Mouse (Mus musculus): Measurements from ENCODE around the gene Lcn3. TPM values are rescaled to one million over a fixed set of nuclear protein-coding genes. Genes with fewer than 3 reads are reported as not detected.

The Lcn3 gene
- polyA plus RNA-seq, 1 experiment from 2014 or later = not detected

GRCm38 (mm10) chr2:25775991-25776390 is 10.6 kb downstream of the Lcn3 start:
- Histone ChIP-seq H3K27ac (ENCODE audit: low read length) (no peak overlapping the region), H3K36me3 (ENCODE audit: insufficient read depth, low read length) (no peaks in the 10 kb centered on the region), H3K4me2 (replicated peaks; ENCODE audit: low read depth, low read length) (no peak overlapping the region), H3K4me1 (ENCODE audit: insufficient read depth, low read length) (no peaks in the 10 kb centered on the region), H3K4me3 (ENCODE audit: low read length) (no peak overlapping the region), H3K27me3 (ENCODE audit: insufficient read depth, low read length) (no peaks in the 10 kb centered on the region), H3K9me3 (ENCODE audit: low read length) (no peaks in the 10 kb centered on the region), H3K9ac (replicated peaks; ENCODE audit: low read length) (no peak overlapping the region)
- ATAC-seq (ENCODE audit: low FRiP score, low TSS enrichment) = no peak
- 56% methylated on average over 3 of the region's 3 CpGs for WGBS

GRCm38 (mm10) chr2:25776717-25777116 is 11.3 kb downstream of the Lcn3 start, which contains the start of gene Lcn11:
Gene Lcn11, plus strand, starts transcription at chr2:25777017.
- Histone ChIP-seq H3K36me3 (ENCODE audit: insufficient read depth, low read length) (no peaks in the 10 kb centered on the region), H3K4me1 (ENCODE audit: insufficient read depth, low read length) (no peaks in the 10 kb centered on the region), H3K9ac (replicated peaks; ENCODE audit: low read length) (no peak within 1 kb of the TSS), H3K9me3 (ENCODE audit: low read length) (no peaks in the 10 kb centered on the region), H3K4me2 (replicated peaks; ENCODE audit: low read depth, low read length) (no peak within 1 kb of the TSS), H3K27ac (ENCODE audit: low read length) (no peak within 1 kb of the TSS), H3K27me3 (ENCODE audit: insufficient read depth, low read length) (no peaks in the 10 kb centered on the region), H3K4me3 (ENCODE audit: low read length) (no peak within 1 kb of the TSS)
- WGBS = 83% methylated on average over 1 of the region's 1 CpGs
- ATAC-seq (ENCODE audit: low FRiP score, low TSS enrichment) = no peak

DNA sequence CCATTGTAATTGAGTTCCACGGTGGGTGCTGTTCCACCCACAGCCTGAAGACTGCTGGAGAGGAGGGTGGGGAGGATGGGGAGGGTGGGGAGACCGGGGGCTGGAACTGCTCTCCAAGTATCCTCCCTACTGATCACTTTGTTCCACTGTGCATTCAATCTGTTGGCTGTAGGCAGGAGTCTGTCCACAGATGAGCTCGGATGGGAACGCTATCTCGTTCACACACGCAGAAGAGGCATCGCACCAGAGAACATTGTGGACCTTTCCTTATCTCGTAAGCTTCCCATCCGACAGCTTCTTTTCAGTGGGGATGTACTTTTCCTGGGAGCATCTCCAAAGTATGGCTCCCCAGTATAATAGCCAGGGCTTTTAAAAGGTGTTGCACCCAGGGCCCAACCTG is 13.7 kb downstream of the Lcn3 start:
- Histone ChIP-seq H3K4me1 (ENCODE audit: insufficient read depth, low read length) (no peaks in the 10 kb centered on the region), H3K27me3 (ENCODE audit: insufficient read depth, low read length) (no peaks in the 10 kb centered on the region), H3K9me3 (ENCODE audit: low read length) (no peaks in the 10 kb centered on the region), H3K4me3 (ENCODE audit: low read length) (no peak overlapping the region), H3K9ac (replicated peaks; ENCODE audit: low read length) (no peak overlapping the region), H3K27ac (ENCODE audit: low read length) (no peak overlapping the region), H3K4me2 (replicated peaks; ENCODE audit: low read depth, low read length) (no peak overlapping the region), H3K36me3 (ENCODE audit: insufficient read depth, low read length) (no peaks in the 10 kb centered on the region)
- WGBS = 85% methylated on average over 9 of the region's 9 CpGs
- no peak for ATAC-seq (ENCODE audit: low FRiP score, low TSS enrichment)

DNA sequence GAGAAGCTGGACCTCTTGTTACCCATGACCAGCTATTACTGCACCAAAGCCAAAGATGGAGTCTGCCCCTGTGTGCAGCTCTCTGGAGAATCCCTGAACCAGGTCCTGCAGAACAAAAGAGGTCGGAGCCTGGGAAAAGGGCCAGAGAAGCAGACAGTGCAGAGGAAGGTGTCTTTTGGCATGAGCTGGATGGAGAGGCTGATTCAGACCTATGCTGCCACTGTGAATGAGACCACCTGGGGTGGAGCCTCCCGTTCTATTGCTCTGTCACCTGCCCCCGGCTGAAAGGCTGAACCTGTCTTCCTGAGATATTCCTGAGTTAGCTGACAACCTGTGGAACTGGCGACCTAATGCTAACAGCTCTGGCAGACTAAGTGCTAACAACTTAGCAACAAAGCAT is 15.6 kb downstream of the Lcn3 start:
- H3K4me2 ChIP-seq (replicated peaks; ENCODE audit: low read depth, low read length) = no peak overlapping the region
- no peak overlapping the region for H3K9ac ChIP-seq (replicated peaks; ENCODE audit: low read length)
- H3K36me3 ChIP-seq (ENCODE audit: insufficient read depth, low read length) = no peaks in the 10 kb centered on the region
- H3K27me3 ChIP-seq (ENCODE audit: insufficient read depth, low read length) = no peaks in the 10 kb centered on the region
- no peaks in the 10 kb centered on the region for H3K9me3 ChIP-seq (ENCODE audit: low read length)
- no peak overlapping the region for H3K4me3 ChIP-seq (ENCODE audit: low read length)
- H3K4me1 ChIP-seq (ENCODE audit: insufficient read depth, low read length) = no peaks in the 10 kb centered on the region
- no peak for ATAC-seq (ENCODE audit: low FRiP score, low TSS enrichment)
- WGBS = 43% methylated on average over 4 of the region's 4 CpGs
- H3K27ac ChIP-seq (ENCODE audit: low read length) = no peak overlapping the region

DNA sequence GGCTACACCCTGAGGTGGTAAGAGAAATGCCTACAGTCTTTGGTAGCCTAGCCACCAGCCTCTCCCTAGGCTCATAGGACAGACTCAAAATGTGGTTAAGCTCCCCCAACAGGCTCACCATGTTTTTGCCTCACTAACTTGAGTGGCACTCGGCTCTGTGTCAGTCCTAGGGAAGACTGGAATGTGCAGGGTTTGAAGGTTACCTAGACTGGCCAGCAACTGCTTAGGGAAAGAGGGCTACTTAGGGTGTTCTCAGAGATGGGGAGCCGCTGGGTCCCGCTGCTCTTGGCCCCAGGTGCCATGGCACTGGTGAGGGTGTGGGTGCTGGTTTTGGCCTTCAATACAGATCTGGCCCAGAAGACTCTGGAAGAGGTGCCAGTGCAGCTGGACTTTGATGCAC is 16.6 kb downstream of the Lcn3 start, which contains the start of gene Gm13539:
Gene Gm13539 (plus strand): TSS at position 301 of the 400 bp plus-strand sequence.
- H3K4me2 ChIP-seq (replicated peaks; ENCODE audit: low read depth, low read length) = no peak within 1 kb of the TSS
- no peak within 1 kb of the TSS for H3K4me3 ChIP-seq (ENCODE audit: low read length)
- H3K4me1 ChIP-seq (ENCODE audit: insufficient read depth, low read length) = no peaks in the 10 kb centered on the region
- H3K9me3 ChIP-seq (ENCODE audit: low read length) = no peaks in the 10 kb centered on the region
- no peaks in the 10 kb centered on the region for H3K27me3 ChIP-seq (ENCODE audit: insufficient read depth, low read length)
- no peak within 1 kb of the TSS for H3K27ac ChIP-seq (ENCODE audit: low read length)
- no peak within 1 kb of the TSS for H3K9ac ChIP-seq (replicated peaks; ENCODE audit: low read length)
- no peak for ATAC-seq (ENCODE audit: low FRiP score, low TSS enrichment)
- no peaks in the 10 kb centered on the region for H3K36me3 ChIP-seq (ENCODE audit: insufficient read depth, low read length)
- WGBS = 92% methylated on average over 3 of the region's 3 CpGs

DNA sequence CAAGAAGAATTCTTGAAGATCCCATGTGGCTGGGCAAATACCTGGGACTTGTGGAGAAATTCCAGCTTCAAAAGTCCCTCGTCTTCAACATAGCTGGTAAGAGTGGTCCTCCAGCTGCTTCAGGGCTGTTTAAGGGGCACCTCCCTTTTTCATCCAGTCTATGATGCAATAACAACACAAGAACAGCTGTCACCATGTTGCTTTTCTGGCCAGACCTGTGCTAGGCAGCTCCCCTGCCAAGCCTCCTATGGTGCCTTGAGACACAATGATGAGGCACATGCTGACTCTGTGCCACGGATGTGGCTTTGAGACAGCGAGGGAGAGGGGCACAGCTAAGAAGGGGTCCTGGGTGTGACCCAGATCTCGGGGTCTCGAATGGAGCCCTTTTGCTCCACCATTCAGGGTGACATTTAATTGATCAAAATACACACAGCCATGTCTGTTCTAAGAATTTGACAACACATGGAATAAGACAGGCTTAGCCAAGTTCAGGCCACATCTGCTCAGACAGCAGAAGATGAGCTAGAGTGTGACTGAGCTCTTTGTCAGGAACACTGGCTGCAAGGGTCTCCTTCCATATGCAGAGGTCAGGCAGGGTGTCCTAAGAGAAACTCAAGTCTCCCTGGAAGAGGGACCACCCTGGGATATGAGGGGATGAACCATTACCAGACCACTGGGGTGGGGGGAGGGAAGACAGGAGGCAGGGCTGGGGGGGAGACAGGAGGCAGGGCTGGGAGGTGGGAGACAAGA is 20.4 kb downstream of the Lcn3 start:
- no peak overlapping the region for H3K27ac ChIP-seq (ENCODE audit: low read length)
- H3K36me3 ChIP-seq (ENCODE audit: insufficient read depth, low read length) = no peaks in the 10 kb centered on the region
- H3K27me3 ChIP-seq (ENCODE audit: insufficient read depth, low read length) = no peaks in the 10 kb centered on the region
- WGBS = 75% methylated on average over 5 of the region's 5 CpGs
- no peaks in the 10 kb centered on the region for H3K4me1 ChIP-seq (ENCODE audit: insufficient read depth, low read length)
- H3K9ac ChIP-seq (replicated peaks; ENCODE audit: low read length) = no peak overlapping the region
- H3K4me2 ChIP-seq (replicated peaks; ENCODE audit: low read depth, low read length) = no peak overlapping the region
- no peak for ATAC-seq (ENCODE audit: low FRiP score, low TSS enrichment)
- H3K4me3 ChIP-seq (ENCODE audit: low read length) = no peak overlapping the region
- no peaks in the 10 kb centered on the region for H3K9me3 ChIP-seq (ENCODE audit: low read length)

- Histone ChIP-seq H3K4me3 (ENCODE audit: low read length) (no peak overlapping the region), H3K9me3 (ENCODE audit: low read length) (no peaks in the 10 kb centered on the region), H3K27ac (ENCODE audit: low read length) (no peak overlapping the region), H3K4me1 (ENCODE audit: insufficient read depth, low read length) (no peaks in the 10 kb centered on the region), H3K9ac (replicated peaks; ENCODE audit: low read length) (no peak overlapping the region), H3K4me2 (replicated peaks; ENCODE audit: low read depth, low read length) (no peak overlapping the region), H3K27me3 (ENCODE audit: insufficient read depth, low read length) (no peaks in the 10 kb centered on the region), H3K36me3 (ENCODE audit: insufficient read depth, low read length) (no peaks in the 10 kb centered on the region)
- no peak for ATAC-seq (ENCODE audit: low FRiP score, low TSS enrichment)
- WGBS = 84% methylated on average over 3 of the region's 3 CpGs
Observed at GRCm38 (mm10) chr2:25789092-25789491, 23.7 kb downstream of the Lcn3 start.

GRCm38 (mm10) chr2:25797635-25798034 is 32.3 kb downstream of the Lcn3 start:
- no peaks in the 10 kb centered on the region for H3K27me3 ChIP-seq (ENCODE audit: insufficient read depth, low read length)
- H3K4me2 ChIP-seq (replicated peaks; ENCODE audit: low read depth, low read length) = no peak overlapping the region
- no peak overlapping the region for H3K27ac ChIP-seq (ENCODE audit: low read length)
- no peak overlapping the region for H3K4me3 ChIP-seq (ENCODE audit: low read length)
- H3K9me3 ChIP-seq (ENCODE audit: low read length) = no peaks in the 10 kb centered on the region
- H3K9ac ChIP-seq (replicated peaks; ENCODE audit: low read length) = no peak overlapping the region
- no peaks in the 10 kb centered on the region for H3K36me3 ChIP-seq (ENCODE audit: insufficient read depth, low read length)
- no peak for ATAC-seq (ENCODE audit: low FRiP score, low TSS enrichment)
- peaks cover 4% of the 10 kb centered on the region; the same call in 1 of the 2 replicates for H3K4me1 ChIP-seq (ENCODE audit: insufficient read depth, low read length)
- WGBS = 36% methylated on average over 2 of the region's 2 CpGs

DNA sequence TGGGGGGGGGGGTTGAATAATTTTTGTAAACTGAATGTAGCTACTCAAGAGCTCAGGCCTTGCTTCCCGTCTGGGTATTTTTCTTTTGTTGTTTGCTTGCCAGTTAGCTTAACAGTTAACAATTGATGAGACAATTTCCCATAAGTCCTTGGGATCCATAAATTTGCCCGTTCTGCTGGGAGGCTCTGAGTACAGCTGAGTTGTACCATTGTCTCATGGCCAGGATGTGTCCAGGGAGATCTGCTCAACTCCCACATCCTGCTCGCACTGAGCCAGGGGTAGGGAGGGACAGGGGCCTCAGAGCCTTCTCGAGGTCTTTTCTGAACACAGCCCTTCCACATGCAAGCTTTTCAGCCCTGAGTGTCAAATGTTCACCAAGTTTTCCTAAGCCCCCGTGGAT is 32.7 kb downstream of the Lcn3 start:
- Histone ChIP-seq H3K4me1 (ENCODE audit: insufficient read depth, low read length) (peaks cover 4% of the 10 kb centered on the region; the same call in 1 of the 2 replicates), H3K4me2 (replicated peaks; ENCODE audit: low read depth, low read length) (no peak overlapping the region), H3K36me3 (ENCODE audit: insufficient read depth, low read length) (no peaks in the 10 kb centered on the region), H3K9ac (replicated peaks; ENCODE audit: low read length) (no peak overlapping the region), H3K27me3 (ENCODE audit: insufficient read depth, low read length) (no peaks in the 10 kb centered on the region), H3K9me3 (ENCODE audit: low read length) (no peaks in the 10 kb centered on the region), H3K27ac (ENCODE audit: low read length) (no peak overlapping the region), H3K4me3 (ENCODE audit: low read length) (no peak overlapping the region)
- WGBS = 29% methylated on average over 5 of the region's 5 CpGs
- ATAC-seq (ENCODE audit: low FRiP score, low TSS enrichment) = no peak

DNA sequence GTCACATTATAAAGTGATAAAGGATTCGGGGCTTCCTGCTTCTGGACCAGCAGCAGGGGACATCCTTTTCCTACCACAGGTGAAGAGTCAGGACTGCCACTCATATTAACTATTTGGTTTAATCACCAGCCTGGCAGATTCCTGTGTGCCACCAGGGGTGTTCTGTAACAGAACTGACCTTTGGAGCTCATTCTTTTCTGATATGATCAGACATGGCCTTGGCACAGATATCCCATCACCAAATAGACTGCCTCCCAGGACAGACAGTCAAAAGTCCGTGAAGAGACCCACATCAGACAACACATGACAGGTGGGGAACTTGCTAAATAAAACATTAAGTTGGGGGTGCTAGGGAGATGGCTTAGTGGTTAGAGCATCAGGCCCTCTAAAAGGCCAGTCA is 46.3 kb downstream of the Lcn3 start:
- H3K4me3 ChIP-seq (ENCODE audit: low read length) = no peak overlapping the region
- H3K9me3 ChIP-seq (ENCODE audit: low read length) = no peaks in the 10 kb centered on the region
- 70% methylated on average over 2 of the region's 2 CpGs for WGBS
- H3K27me3 ChIP-seq (ENCODE audit: insufficient read depth, low read length) = no peaks in the 10 kb centered on the region
- H3K9ac ChIP-seq (replicated peaks; ENCODE audit: low read length) = no peak overlapping the region
- H3K27ac ChIP-seq (ENCODE audit: low read length) = no peak overlapping the region
- H3K4me1 ChIP-seq (ENCODE audit: insufficient read depth, low read length) = no peaks in the 10 kb centered on the region
- H3K36me3 ChIP-seq (ENCODE audit: insufficient read depth, low read length) = no peaks in the 10 kb centered on the region
- H3K4me2 ChIP-seq (replicated peaks; ENCODE audit: low read depth, low read length) = no peak overlapping the region
- no peak for ATAC-seq (ENCODE audit: low FRiP score, low TSS enrichment)
